Mouse (Mus musculus) small intestine, adult 2 months (tissue): ENCODE results near the gene Rcc2. TPM values are rescaled to one million over a fixed set of nuclear protein-coding genes. Genes with fewer than 3 reads are reported as not detected.
A peak's percentile ranks its signal among the peaks of the same experiment; 100 is the strongest.

Source experiments
- H3K27ac ChIP-seq: fragments of 200-500 bp; 2 replicates; pipeline ENCODE4 v1.5.1; 2012; ENCODE audit warnings: low read depth, low read length, control low read depth, inconsistent platforms; ENCODE audit not compliant: insufficient read depth
- H3K27me3 ChIP-seq: fragments of 200-500 bp; 2 replicates; pipeline ENCODE4 v1.6.1; 2012; ENCODE audit warnings: mild to moderate bottlenecking, moderate library complexity, low read length, inconsistent platforms; ENCODE audit not compliant: control insufficient read depth, insufficient read depth
- H3K36me3 ChIP-seq: fragments of 200-500 bp; 2 replicates; pipeline ENCODE4 v1.6.1; 2012; ENCODE audit warnings: mild to moderate bottlenecking, low read length, control low read depth, inconsistent platforms; ENCODE audit not compliant: control insufficient read depth, insufficient read depth
- H3K4me1 ChIP-seq: fragments of 200-500 bp; 2 replicates; pipeline ENCODE4 v1.6.1; 2012; ENCODE audit warnings: low read length, inconsistent platforms, mixed read lengths; ENCODE audit not compliant: control insufficient read depth, insufficient read depth, insufficient read length
- H3K4me3 ChIP-seq: fragments of 200-500 bp; 2 replicates; pipeline ENCODE4 v1.5.1; 2012; ENCODE audit warnings: low read depth, mild to moderate bottlenecking, control low read depth, inconsistent platforms, low read length, moderate library complexity
- CTCF ChIP-seq: fragments of 200-500 bp; IDR thresholded peaks from 2 replicates; pipeline ENCODE4 v1.5.1; 2012; ENCODE audit warnings: low read depth, mild to moderate bottlenecking, control low read depth, inconsistent platforms, low read length, moderate library complexity, mixed read lengths; ENCODE audit not compliant: insufficient replicate concordance, insufficient read length; ENCODE audit errors: extremely low read depth
- POLR2A ChIP-seq: fragments of 200-500 bp; IDR thresholded peaks from 2 replicates; pipeline ENCODE4 v1.6.1; 2012; ENCODE audit warnings: low read depth, mild to moderate bottlenecking, control low read depth, inconsistent platforms, low read length, moderate library complexity
- WGBS: fragments of 180-500 bp; shearing (Covaris S2); methylation state at CpG from one replicate; pipeline ENCODE4 v1.1.7; 2018; 5-methylcytosine and 5-hydroxymethylcytosine counted together
- polyA plus RNA-seq: library from polyadenylated mRNA; depleted of rRNA; stranded (reverse); fragments of >200 nt; gene quantifications from 2 replicates; pipeline ENCODE4 v1.2.3, GENCODE M21; 2012

Gene Rcc2
- polyA plus RNA-seq, 1 experiment = 42.9 TPM

DNA sequence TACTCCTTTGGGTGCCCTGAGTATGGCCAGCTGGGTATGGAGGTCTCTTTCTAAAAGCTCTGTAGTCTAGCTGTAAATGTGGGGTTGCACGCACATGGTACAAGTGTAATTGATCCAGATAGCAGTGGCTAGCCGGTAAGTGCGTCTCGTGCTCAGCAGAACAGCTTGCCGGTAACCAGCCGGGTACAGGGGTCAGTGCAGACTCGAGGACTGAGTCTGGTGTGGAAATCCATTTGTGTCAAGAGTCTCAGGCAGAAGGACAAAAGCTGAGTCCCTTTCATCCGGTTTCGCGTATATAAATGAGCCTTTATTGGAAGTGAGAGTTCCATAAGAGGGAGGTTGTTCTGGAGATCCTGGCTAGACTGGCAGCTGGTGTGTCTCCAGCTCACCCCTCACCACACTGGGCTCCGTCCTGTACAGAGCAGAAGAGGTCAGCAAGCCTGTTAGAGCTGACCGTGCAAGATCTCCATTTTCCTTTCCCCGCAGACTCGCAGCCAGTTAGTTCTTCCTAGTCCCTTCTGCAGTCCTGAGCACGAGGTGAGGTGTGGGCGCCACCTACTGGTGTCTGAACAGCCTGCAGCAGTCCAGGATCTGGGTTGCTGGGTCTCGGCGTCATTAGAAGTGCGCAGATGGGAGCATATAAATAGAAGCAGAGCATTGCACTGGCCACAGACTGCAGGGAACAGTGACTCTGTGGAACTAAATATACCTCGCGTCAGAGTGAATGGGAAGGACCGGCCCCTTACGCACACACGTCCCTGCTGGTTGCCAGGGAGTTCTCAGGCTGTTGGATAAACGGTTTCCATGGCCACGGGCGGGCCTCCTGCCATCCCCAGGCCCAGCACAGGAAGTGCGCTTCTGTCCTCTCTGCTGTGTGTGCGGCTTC, 13.4 kb downstream of the Rcc2 start:
- WGBS = 61% methylated on average over 29 of the region's 29 CpGs

DNA sequence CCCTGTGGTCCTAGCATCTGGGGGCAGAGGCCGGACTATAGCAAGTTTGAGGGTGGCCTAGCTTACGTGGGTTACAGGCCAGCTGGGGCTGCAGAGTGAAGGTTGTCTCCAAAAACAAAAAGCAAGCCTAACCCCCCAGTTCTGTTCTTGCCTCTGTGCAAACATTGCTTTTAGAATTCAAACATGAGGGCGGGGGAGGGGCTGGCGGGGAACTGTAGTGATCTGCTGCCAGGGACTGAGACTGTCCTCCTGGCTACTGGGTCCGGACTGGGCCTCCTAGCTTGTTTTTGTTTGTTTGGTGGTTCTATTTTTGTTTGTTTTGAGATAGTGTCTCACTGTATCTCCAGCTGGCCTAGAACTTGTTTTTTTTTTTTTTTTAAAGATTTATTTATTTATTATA, 14.2 kb downstream of the Rcc2 start:
- TF ChIP-seq CTCF (no peak), POLR2A (no peak)
- WGBS = 82% methylated on average over 5 of the region's 5 CpGs
- Histone ChIP-seq H3K36me3 (peaks cover 66% of the 10 kb centered on the region), H3K4me1 (no peaks in the 10 kb centered on the region), H3K4me3 (no peak overlapping the region), H3K27ac (no peak overlapping the region), H3K27me3 (no peaks in the 10 kb centered on the region)

More for the DNA sequence above, 13.4 kb downstream of the Rcc2 start:
- Histone ChIP-seq H3K4me1 (peaks cover under 1% of the 10 kb centered on the region), H3K27me3 (no peaks in the 10 kb centered on the region), H3K36me3 (peaks cover 65% of the 10 kb centered on the region), H3K4me3 (no peak overlapping the region), H3K27ac (no peak overlapping the region)
- no peak for TF ChIP-seq POLR2A
- peak; percentile 88 for TF ChIP-seq CTCF

- no peak for TF ChIP-seq CTCF
- no peak for TF ChIP-seq POLR2A
- Histone ChIP-seq H3K27me3 (no peaks in the 10 kb centered on the region), H3K36me3 (peaks cover 70% of the 10 kb centered on the region), H3K27ac (no peak overlapping the region), H3K4me1 (no peaks in the 10 kb centered on the region), H3K4me3 (no peak overlapping the region)
- 82% methylated on average over 11 of the region's 11 CpGs for WGBS
These were observed 16.7 kb downstream of the Rcc2 start for GRCm38 (mm10) chr4:140716994-140717393.

- Histone ChIP-seq H3K4me3 (no peak overlapping the region), H3K4me1 (no peaks in the 10 kb centered on the region), H3K27me3 (no peaks in the 10 kb centered on the region), H3K36me3 (peaks cover 58% of the 10 kb centered on the region), H3K27ac (no peak overlapping the region)
- 92% methylated on average over 9 of the region's 9 CpGs for WGBS
- TF ChIP-seq CTCF (no peak), POLR2A (no peak)
These were observed 18.1 kb downstream of the Rcc2 start for GRCm38 (mm10) chr4:140718436-140718835.

- no peak overlapping the region for H3K27ac ChIP-seq
- H3K4me3 ChIP-seq = no peak overlapping the region
- H3K36me3 ChIP-seq = peaks cover 49% of the 10 kb centered on the region
- 81% methylated on average over 5 of the region's 5 CpGs for WGBS
- TF ChIP-seq POLR2A (no peak), CTCF (no peak)
- H3K27me3 ChIP-seq = no peaks in the 10 kb centered on the region
- no peaks in the 10 kb centered on the region for H3K4me1 ChIP-seq
These were observed 19.8 kb downstream of the Rcc2 start for GRCm38 (mm10) chr4:140720091-140720490.

GRCm38 (mm10) chr4:140721968-140722490, 21.7 kb downstream of the Rcc2 start:
- TF ChIP-seq CTCF (no peak), POLR2A (no peak)
- WGBS = 85% methylated on average over 20 of the region's 20 CpGs
- Histone ChIP-seq H3K27ac (no peak overlapping the region), H3K27me3 (no peaks in the 10 kb centered on the region), H3K36me3 (peaks cover 34% of the 10 kb centered on the region), H3K4me1 (no peaks in the 10 kb centered on the region), H3K4me3 (no peak overlapping the region)

GRCm38 (mm10) chr4:140722710-140723109, 22.4 kb downstream of the Rcc2 start:
- 78% methylated on average over 9 of the region's 9 CpGs for WGBS

More at GRCm38 (mm10) chr4:140722710-140723109, 22.4 kb downstream of the Rcc2 start:
- H3K4me3 ChIP-seq = no peak overlapping the region
- H3K27ac ChIP-seq = no peak overlapping the region
- TF ChIP-seq POLR2A = no peak
- H3K36me3 ChIP-seq = peaks cover 31% of the 10 kb centered on the region
- no peaks in the 10 kb centered on the region for H3K27me3 ChIP-seq
- no peaks in the 10 kb centered on the region for H3K4me1 ChIP-seq
